Mouse (Mus musculus): ENCODE data around the gene Adnp. TPM values are rescaled to one million over a fixed set of nuclear protein-coding genes. Genes with fewer than 3 reads are reported as not detected.

The Adnp gene
- polyA plus RNA-seq, 1 experiment: 25.9 TPM

GRCm38 (mm10) chr2:168229116-168230025, 22.5 kb upstream of the Adnp start:
- Histone ChIP-seq H3K27ac (ENCODE audit: insufficient read depth, low read length) (peak overlapping the region; percentile 84), H3K4me3 (replicated peaks; ENCODE audit: insufficient read depth, low read depth, low read length) (peak overlapping the region; percentile 94), H3K27me3 (ENCODE audit: control insufficient read depth, insufficient read depth, low read length) (no peaks in the 10 kb centered on the region), H3K4me1 (ENCODE audit: control insufficient read depth, insufficient read depth, low read length) (peaks cover 8% of the 10 kb centered on the region)
- 16% methylated on average over 41 of the region's 41 CpGs for WGBS
- DNase-seq: peak in 1 of 2 experiments; percentile 55
- TF ChIP-seq POLR2A (IDR thresholded peaks at IDR 0.05; ENCODE audit: borderline replicate concordance, insufficient read depth, low read length) (no peak), CTCF (IDR thresholded peaks at IDR 0.05; ENCODE audit: borderline replicate concordance, insufficient read depth, low read depth, low read length) (no peak)

- TF ChIP-seq POLR2A (IDR thresholded peaks at IDR 0.05; ENCODE audit: borderline replicate concordance, insufficient read depth, low read length) (no peak), CTCF (IDR thresholded peaks at IDR 0.05; ENCODE audit: borderline replicate concordance, insufficient read depth, low read depth, low read length) (no peak)
- Histone ChIP-seq H3K4me3 (replicated peaks; ENCODE audit: insufficient read depth, low read depth, low read length) (no peak overlapping the region), H3K27ac (ENCODE audit: insufficient read depth, low read length) (no peak overlapping the region), H3K27me3 (ENCODE audit: control insufficient read depth, insufficient read depth, low read length) (no peaks in the 10 kb centered on the region), H3K4me1 (ENCODE audit: control insufficient read depth, insufficient read depth, low read length) (no peaks in the 10 kb centered on the region)
- WGBS: 87% methylated on average over 6 of the region's 6 CpGs
- DNase-seq: no peak
Observed at GRCm38 (mm10) chr2:168223326-168223725, 16.4 kb upstream of the Adnp start.

GRCm38 (mm10) chr2:168213788-168214397, 7.0 kb upstream of the Adnp start:
- WGBS: 63% methylated on average over 5 of the region's 5 CpGs
- Histone ChIP-seq H3K27me3 (ENCODE audit: control insufficient read depth, insufficient read depth, low read length) (no peaks in the 10 kb centered on the region), H3K4me1 (ENCODE audit: control insufficient read depth, insufficient read depth, low read length) (no peaks in the 10 kb centered on the region), H3K27ac (ENCODE audit: insufficient read depth, low read length) (no peak overlapping the region), H3K4me3 (replicated peaks; ENCODE audit: insufficient read depth, low read depth, low read length) (no peak overlapping the region)
- no peak for DNase-seq
- TF ChIP-seq CTCF (IDR thresholded peaks at IDR 0.05; ENCODE audit: borderline replicate concordance, insufficient read depth, low read depth, low read length): no peak
- TF ChIP-seq POLR2A (IDR thresholded peaks at IDR 0.05; ENCODE audit: borderline replicate concordance, insufficient read depth, low read length): no peak

- TF ChIP-seq CTCF (IDR thresholded peaks at IDR 0.05; ENCODE audit: borderline replicate concordance, insufficient read depth, low read depth, low read length) (no peak), POLR2A (IDR thresholded peaks at IDR 0.05; ENCODE audit: borderline replicate concordance, insufficient read depth, low read length) (no peak)
- WGBS: 81% methylated on average over 3 of the region's 3 CpGs
- DNase-seq: no peak
Observed at GRCm38 (mm10) chr2:168207883-168208282, 971 bp upstream of the Adnp start.

GRCm38 (mm10) chr2:168205681-168206631, 956 bp downstream of the Adnp start:
- peak overlapping the region; percentile 70 for H3K4me3 ChIP-seq (replicated peaks; ENCODE audit: insufficient read depth, low read depth, low read length)
- peak in 1 of 2 experiments; percentile 45 for DNase-seq
- H3K27me3 ChIP-seq (ENCODE audit: control insufficient read depth, insufficient read depth, low read length): no peaks in the 10 kb centered on the region
- WGBS: 1% methylated on average over 49 of the region's 49 CpGs
- peak overlapping the region; percentile 91 for H3K27ac ChIP-seq (ENCODE audit: insufficient read depth, low read length)
- peaks cover 5% of the 10 kb centered on the region; the same call in 1 of the 2 replicates for H3K4me1 ChIP-seq (ENCODE audit: control insufficient read depth, insufficient read depth, low read length)
- TF ChIP-seq POLR2A (IDR thresholded peaks at IDR 0.05; ENCODE audit: borderline replicate concordance, insufficient read depth, low read length) (no peak), CTCF (IDR thresholded peaks at IDR 0.05; ENCODE audit: borderline replicate concordance, insufficient read depth, low read depth, low read length) (no peak)

More at GRCm38 (mm10) chr2:168207883-168208282, 971 bp upstream of the Adnp start:
- Histone ChIP-seq H3K4me3 (replicated peaks; ENCODE audit: insufficient read depth, low read depth, low read length) (no peak overlapping the region), H3K27me3 (ENCODE audit: control insufficient read depth, insufficient read depth, low read length) (no peaks in the 10 kb centered on the region), H3K27ac (ENCODE audit: insufficient read depth, low read length) (peak overlapping the region; percentile 100; the same call in 1 of the 2 replicates), H3K4me1 (ENCODE audit: control insufficient read depth, insufficient read depth, low read length) (peaks cover 3% of the 10 kb centered on the region; the same call in 1 of the 2 replicates)

GRCm38 (mm10) chr2:168205265-168205664, 1.6 kb downstream of the Adnp start:
- peak; percentile 80 to 82 for DNase-seq
- Histone ChIP-seq H3K4me3 (replicated peaks; ENCODE audit: insufficient read depth, low read depth, low read length) (peak overlapping the region; percentile 70), H3K27ac (ENCODE audit: insufficient read depth, low read length) (no peak overlapping the region), H3K27me3 (ENCODE audit: control insufficient read depth, insufficient read depth, low read length) (no peaks in the 10 kb centered on the region), H3K4me1 (ENCODE audit: control insufficient read depth, insufficient read depth, low read length) (peaks cover 6% of the 10 kb centered on the region; the same call in 1 of the 2 replicates)
- 3% methylated on average over 6 of the region's 6 CpGs for WGBS
- TF ChIP-seq POLR2A (IDR thresholded peaks at IDR 0.05; ENCODE audit: borderline replicate concordance, insufficient read depth, low read length) (no peak), CTCF (IDR thresholded peaks at IDR 0.05; ENCODE audit: borderline replicate concordance, insufficient read depth, low read depth, low read length) (peak; percentile 89)

- no peak for DNase-seq
- Histone ChIP-seq H3K4me3 (replicated peaks; ENCODE audit: insufficient read depth, low read depth, low read length) (no peak overlapping the region), H3K27me3 (ENCODE audit: control insufficient read depth, insufficient read depth, low read length) (no peaks in the 10 kb centered on the region), H3K27ac (ENCODE audit: insufficient read depth, low read length) (no peak overlapping the region), H3K4me1 (ENCODE audit: control insufficient read depth, insufficient read depth, low read length) (peaks cover 9% of the 10 kb centered on the region; the same call in 1 of the 2 replicates)
- TF ChIP-seq CTCF (IDR thresholded peaks at IDR 0.05; ENCODE audit: borderline replicate concordance, insufficient read depth, low read depth, low read length) (no peak), POLR2A (IDR thresholded peaks at IDR 0.05; ENCODE audit: borderline replicate concordance, insufficient read depth, low read length) (no peak)
- 71% methylated on average over 8 of the region's 8 CpGs for WGBS
Observed at GRCm38 (mm10) chr2:168204476-168204999, 2.4 kb downstream of the Adnp start.

Data from cerebellum, adult 2 months (tissue).